Mouse (Mus musculus) bone marrow macrophage, adult 2 months (primary cell): ENCODE measurements around the gene Syne3.

Source experiments
- CTCF ChIP-seq: IDR thresholded peaks from 2 replicates; pipeline ENCODE4 v1.5.1; 2012; ENCODE audit warnings: low read depth, mild to moderate bottlenecking, low read length, moderate library complexity
- POLR2A ChIP-seq: IDR thresholded peaks from 2 replicates; pipeline ENCODE4 v1.6.1; 2012; ENCODE audit warnings: mild to moderate bottlenecking, low read depth, low read length, borderline replicate concordance

DNA sequence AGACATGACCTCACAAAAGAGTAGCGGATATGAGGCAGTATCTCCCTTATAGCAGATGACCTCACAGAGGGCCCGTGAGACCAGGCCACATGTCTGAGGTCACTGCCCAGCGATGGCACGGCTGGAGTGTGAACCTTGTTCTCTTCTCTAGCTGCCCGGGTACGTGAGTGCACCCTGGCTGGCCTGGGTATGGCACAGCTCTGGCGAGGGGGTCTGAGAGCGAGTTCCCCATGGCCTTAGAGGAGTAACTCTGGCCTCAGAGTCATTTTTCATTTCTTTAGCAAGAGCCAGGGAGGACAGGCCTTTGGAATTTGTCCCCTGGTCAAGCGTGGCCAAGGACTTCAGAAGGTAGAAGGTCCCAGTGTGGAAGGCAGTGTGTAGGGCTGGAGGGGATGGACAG lies 35.2 kb upstream of the Syne3 start:
- no peak for TF ChIP-seq CTCF
- TF ChIP-seq POLR2A, result no peak
